Mouse (Mus musculus) liver, embryonic 11.5 days (tissue): Measurements from ENCODE around the gene Hapln2. TPM values are rescaled to one million over a fixed set of nuclear protein-coding genes. Genes with fewer than 3 reads are reported as not detected.

Experiments used
- ATAC-seq: fragments of 200-750 bp; cut with Nextera tagmentation; replicated peaks from 2 replicates; pipeline ENCODE4 v1.8.0; 2017; ENCODE audit warnings: moderate number of reproducible peaks, mild to moderate bottlenecking, moderate TSS enrichment, moderate library complexity; ENCODE audit not compliant: low FRiP score
- DNase-seq: peaks from one replicate; pipeline ENCODE4 v3.0.0-alpha.2; 2017; ENCODE audit warnings: low spot score
- H3K27ac ChIP-seq: fragments of 300-500 bp; sonication (generic); 2 replicates; pipeline ENCODE4 v1.5.1; 2014; ENCODE audit warnings: mild to moderate bottlenecking, low read depth, low read length, control low read depth
- H3K27me3 ChIP-seq: fragments of 300-500 bp; sonication (generic); replicated peaks from 2 replicates; pipeline ENCODE4 v1.6.1; 2014; ENCODE audit warnings: low read length, mixed read lengths; ENCODE audit not compliant: control insufficient read depth, insufficient read depth
- H3K36me3 ChIP-seq: fragments of 300-500 bp; sonication (generic); 2 replicates; pipeline ENCODE4 v1.6.1; 2014; ENCODE audit warnings: mild to moderate bottlenecking, low read length, moderate library complexity, mixed read lengths; ENCODE audit not compliant: control insufficient read depth, insufficient read depth
- H3K4me1 ChIP-seq: fragments of 300-500 bp; sonication (generic); replicated peaks from 2 replicates; pipeline ENCODE4 v1.6.1; 2014; ENCODE audit warnings: low read length, mixed read lengths; ENCODE audit not compliant: control insufficient read depth, insufficient read depth
- H3K4me2 ChIP-seq: fragments of 300-500 bp; sonication (generic); 2 replicates; pipeline ENCODE4 v1.6.1; 2014; ENCODE audit warnings: mild to moderate bottlenecking, control low read depth, moderate library complexity
- H3K4me3 ChIP-seq: fragments of 300-500 bp; sonication (generic); 2 replicates; pipeline ENCODE4 v1.5.1; 2014; ENCODE audit warnings: low read depth, low read length, control low read depth
- H3K9ac ChIP-seq: fragments of 300-500 bp; sonication (generic); 2 replicates; pipeline ENCODE4 v1.6.1; 2014; ENCODE audit warnings: low read depth, low read length, control low read depth
- H3K9me3 ChIP-seq: fragments of 300-500 bp; sonication (generic); 2 replicates; pipeline ENCODE4 v1.6.1; 2016; ENCODE audit warnings: low read length, inconsistent platforms, mixed read lengths; ENCODE audit not compliant: control insufficient read depth
- WGBS: fragments of 180-500 bp; shearing (Covaris S2); extraction: QIAGEN DNeasy Blood & Tissue Kit; methylation state at CpG from one replicate; pipeline ENCODE4 v1.1.7; 2014; 5-methylcytosine and 5-hydroxymethylcytosine counted together
- polyA plus RNA-seq: library from polyadenylated mRNA; unstranded; fragments of >200 nt; fragmentation: Nextera tagmentation; extraction: Ambion mirVana; gene quantifications from 2 replicates; pipeline ENCODE4 v1.2.1, GENCODE M21; 2014

Hapln2 gene
- not detected in 2 replicates for polyA plus RNA-seq

DNA sequence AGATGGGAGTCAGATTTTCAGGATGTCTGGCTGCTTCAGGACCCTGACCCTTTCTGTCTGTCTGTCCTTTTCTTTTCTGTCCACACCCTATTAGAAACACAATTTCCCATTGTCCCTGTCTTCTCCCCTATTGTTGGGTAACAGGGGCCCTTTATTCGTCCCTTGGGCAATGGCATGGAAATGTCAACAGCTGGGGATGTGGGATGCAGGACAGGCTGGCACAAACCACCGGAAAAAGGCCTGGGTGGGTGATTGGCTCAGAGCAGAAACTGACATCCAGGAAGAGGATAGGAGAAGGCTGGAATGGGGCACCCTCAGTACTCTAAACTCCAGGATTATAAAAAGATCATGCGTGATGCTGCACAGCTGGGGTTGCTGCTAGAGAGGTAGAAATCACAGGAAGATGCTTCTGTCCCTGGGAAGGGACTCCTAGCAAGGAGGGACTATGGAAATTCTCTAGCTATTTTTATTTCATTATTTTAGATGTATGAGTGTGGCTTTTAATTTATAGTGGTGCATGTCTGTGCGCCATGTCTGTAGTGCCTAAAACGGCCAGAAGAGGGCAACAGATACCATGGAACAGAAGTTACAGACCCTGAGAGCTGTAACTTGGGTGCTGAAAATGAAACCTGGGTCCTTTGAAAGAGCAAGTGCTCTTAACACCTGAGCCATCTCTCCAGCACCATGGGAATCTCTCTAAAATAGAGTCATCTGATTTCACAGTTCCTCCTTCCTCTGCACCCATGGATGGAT is at the start of gene Hapln2:
Gene Hapln2 (minus strand): TSS at position 150 of the 753 bp plus-strand sequence.
- H3K27me3 ChIP-seq: peaks cover 65% of the 10 kb centered on the region
- no peak for ATAC-seq
- no peak within 1 kb of the TSS for H3K4me2 ChIP-seq
- H3K9ac ChIP-seq: no peak within 1 kb of the TSS
- no peaks in the 10 kb centered on the region for H3K36me3 ChIP-seq
- H3K9me3 ChIP-seq: peaks cover 6% of the 10 kb centered on the region; the same call in 1 of the 2 replicates
- no peak within 1 kb of the TSS for H3K27ac ChIP-seq
- H3K4me1 ChIP-seq: peaks cover 9% of the 10 kb centered on the region
- DNase-seq: no peak
- 50% methylated on average over 5 of the region's 5 CpGs for WGBS
- no peak within 1 kb of the TSS for H3K4me3 ChIP-seq

DNA sequence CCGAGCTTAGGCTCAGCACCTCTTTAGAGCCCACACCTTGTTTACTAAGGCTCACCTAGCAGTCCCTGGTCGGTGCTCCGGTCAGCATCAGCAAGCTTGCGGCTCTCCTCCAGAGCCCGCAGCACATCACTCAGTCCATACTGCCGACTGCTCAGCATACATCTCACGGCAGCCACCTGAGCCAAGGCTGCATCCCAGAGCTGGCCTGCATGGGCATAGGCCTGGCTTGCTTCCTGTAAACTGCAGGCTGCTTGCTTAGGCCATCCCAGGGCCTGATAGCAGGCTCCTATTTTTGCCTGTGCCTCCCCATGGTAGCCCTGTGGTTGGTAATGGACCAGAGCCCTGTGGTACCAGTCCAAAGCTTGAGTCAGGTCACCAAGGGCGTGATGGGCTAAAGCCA is 47.4 kb upstream of the Hapln2 start:
- H3K4me2 ChIP-seq: no peak overlapping the region
- no peaks in the 10 kb centered on the region for H3K36me3 ChIP-seq
- no peaks in the 10 kb centered on the region for H3K4me1 ChIP-seq
- no peak for ATAC-seq
- H3K4me3 ChIP-seq: no peak overlapping the region
- 74% methylated on average over 8 of the region's 8 CpGs for WGBS
- H3K27me3 ChIP-seq: no peaks in the 10 kb centered on the region; the same call in none of the 2 replicates
- H3K27ac ChIP-seq: no peak overlapping the region
- H3K9ac ChIP-seq: no peak overlapping the region
- no peaks in the 10 kb centered on the region for H3K9me3 ChIP-seq
- DNase-seq: no peak

DNA sequence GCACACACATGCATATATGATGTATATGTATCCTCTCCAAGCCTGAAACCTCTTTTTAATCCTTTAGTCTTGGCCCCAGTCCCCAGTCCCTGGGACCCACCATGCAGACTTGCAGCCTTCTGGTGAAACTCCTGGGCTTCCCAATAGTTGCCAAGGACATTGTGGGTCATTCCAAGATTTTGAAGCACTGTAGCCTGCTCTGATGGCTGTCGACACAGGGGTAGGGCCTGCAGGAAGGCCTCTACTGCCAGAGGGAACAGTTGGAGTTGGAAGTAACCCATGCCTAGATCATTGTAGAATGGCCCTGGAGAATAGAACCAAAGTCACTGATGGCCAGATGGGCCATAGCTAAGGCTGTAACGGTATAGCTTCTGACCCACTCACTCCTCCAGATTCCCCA is 47.0 kb upstream of the Hapln2 start:
- Histone ChIP-seq H3K27me3 (no peaks in the 10 kb centered on the region; the same call in none of the 2 replicates), H3K9ac (no peak overlapping the region)
- 52% methylated on average over 2 of the region's 2 CpGs for WGBS

DNA sequence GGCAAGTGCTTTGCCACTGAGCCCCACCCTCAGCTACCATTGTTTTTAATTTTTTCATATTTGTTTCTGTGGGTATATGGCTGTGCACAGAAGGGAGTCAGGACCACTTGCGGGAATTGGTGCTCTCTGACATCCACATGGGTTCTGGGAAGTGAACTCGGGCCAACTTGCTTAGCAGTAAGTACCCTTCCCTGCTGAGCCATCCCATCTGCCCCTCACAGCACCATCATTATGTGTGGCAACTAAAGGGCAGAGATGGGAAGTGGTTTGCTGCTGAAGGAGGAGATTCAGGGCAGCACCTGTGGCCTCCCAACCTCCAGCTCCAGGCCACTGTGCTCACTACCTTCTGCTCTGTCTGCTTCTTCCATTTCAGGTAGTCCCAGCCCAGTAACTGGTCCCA is 46.2 kb upstream of the Hapln2 start:
- DNase-seq: no peak
- H3K4me1 ChIP-seq: no peaks in the 10 kb centered on the region
- H3K27me3 ChIP-seq: no peaks in the 10 kb centered on the region; the same call in none of the 2 replicates
- H3K4me2 ChIP-seq: no peak overlapping the region
- H3K9me3 ChIP-seq: no peaks in the 10 kb centered on the region
- H3K4me3 ChIP-seq: no peak overlapping the region
- no peak overlapping the region for H3K27ac ChIP-seq
- no peak overlapping the region for H3K9ac ChIP-seq
- no peak for ATAC-seq
- H3K36me3 ChIP-seq: no peaks in the 10 kb centered on the region
- 53% methylated on average over 2 of the region's 2 CpGs for WGBS

More for the DNA sequence above, 47.0 kb upstream of the Hapln2 start:
- Histone ChIP-seq H3K4me2 (no peak overlapping the region), H3K4me3 (no peak overlapping the region), H3K36me3 (no peaks in the 10 kb centered on the region), H3K27ac (no peak overlapping the region), H3K9me3 (no peaks in the 10 kb centered on the region), H3K4me1 (no peaks in the 10 kb centered on the region)
- ATAC-seq: no peak
- DNase-seq: no peak

DNA sequence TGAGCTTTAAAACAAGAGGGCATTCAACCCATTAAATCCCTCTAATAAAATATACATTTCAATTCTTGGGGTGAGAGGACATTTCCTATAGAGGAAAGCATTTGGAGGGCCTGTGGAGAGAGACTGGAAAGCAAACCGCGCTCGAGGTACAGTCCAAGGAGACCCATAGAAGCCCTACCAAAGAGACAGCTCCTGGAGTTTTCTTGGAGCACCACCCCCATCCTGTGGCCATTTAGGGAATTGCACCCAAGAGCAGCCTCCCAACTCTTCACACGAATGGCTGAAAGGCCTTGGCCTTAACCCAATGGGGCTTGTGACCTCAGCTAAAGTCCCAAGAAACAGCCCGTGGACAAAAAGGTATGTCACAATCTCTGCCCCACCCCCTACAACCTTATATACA is 44.4 kb upstream of the Hapln2 start:
- H3K27me3 ChIP-seq: no peaks in the 10 kb centered on the region; the same call in none of the 2 replicates
- H3K4me2 ChIP-seq: no peak overlapping the region
- H3K4me1 ChIP-seq: no peaks in the 10 kb centered on the region
- no peak overlapping the region for H3K27ac ChIP-seq
- ATAC-seq (0 out of 2 replicates have a peak, but pooled peaks have one; percentile 20), DNase-seq (peak; percentile 82)
- 2% methylated on average over 5 of the region's 5 CpGs for WGBS
- H3K4me3 ChIP-seq: no peak overlapping the region
- no peak overlapping the region for H3K9ac ChIP-seq
- no peaks in the 10 kb centered on the region for H3K9me3 ChIP-seq
- H3K36me3 ChIP-seq: no peaks in the 10 kb centered on the region

DNA sequence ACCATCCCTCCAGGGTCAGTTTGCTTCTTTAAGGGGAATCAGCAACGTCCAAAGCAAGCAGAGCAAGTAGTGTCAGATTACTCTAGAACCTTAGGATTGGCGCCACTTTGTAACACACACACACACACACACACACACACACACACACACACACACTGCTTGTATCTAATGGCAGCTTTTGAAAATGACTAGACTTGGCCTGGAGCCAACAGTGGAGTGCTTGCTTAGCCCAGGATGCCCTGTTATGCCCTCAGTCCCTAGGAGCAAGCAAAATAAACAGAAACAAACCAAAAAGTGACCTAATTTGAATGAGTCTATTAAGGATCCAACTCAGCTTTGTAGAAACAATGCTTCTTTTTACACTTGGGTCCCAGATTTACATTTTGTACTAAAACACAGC is 41.0 kb upstream of the Hapln2 start:
- no peak overlapping the region for H3K4me3 ChIP-seq
- H3K9ac ChIP-seq: no peak overlapping the region; the same call in 1 of the 2 replicates
- H3K27me3 ChIP-seq: no peaks in the 10 kb centered on the region; the same call in none of the 2 replicates
- WGBS: 52% methylated on average over 2 of the region's 2 CpGs
- H3K4me1 ChIP-seq: no peaks in the 10 kb centered on the region
- no peak overlapping the region for H3K27ac ChIP-seq
- H3K36me3 ChIP-seq: no peaks in the 10 kb centered on the region
- DNase-seq: no peak
- no peak for ATAC-seq
- no peaks in the 10 kb centered on the region for H3K9me3 ChIP-seq
- no peak overlapping the region for H3K4me2 ChIP-seq

DNA sequence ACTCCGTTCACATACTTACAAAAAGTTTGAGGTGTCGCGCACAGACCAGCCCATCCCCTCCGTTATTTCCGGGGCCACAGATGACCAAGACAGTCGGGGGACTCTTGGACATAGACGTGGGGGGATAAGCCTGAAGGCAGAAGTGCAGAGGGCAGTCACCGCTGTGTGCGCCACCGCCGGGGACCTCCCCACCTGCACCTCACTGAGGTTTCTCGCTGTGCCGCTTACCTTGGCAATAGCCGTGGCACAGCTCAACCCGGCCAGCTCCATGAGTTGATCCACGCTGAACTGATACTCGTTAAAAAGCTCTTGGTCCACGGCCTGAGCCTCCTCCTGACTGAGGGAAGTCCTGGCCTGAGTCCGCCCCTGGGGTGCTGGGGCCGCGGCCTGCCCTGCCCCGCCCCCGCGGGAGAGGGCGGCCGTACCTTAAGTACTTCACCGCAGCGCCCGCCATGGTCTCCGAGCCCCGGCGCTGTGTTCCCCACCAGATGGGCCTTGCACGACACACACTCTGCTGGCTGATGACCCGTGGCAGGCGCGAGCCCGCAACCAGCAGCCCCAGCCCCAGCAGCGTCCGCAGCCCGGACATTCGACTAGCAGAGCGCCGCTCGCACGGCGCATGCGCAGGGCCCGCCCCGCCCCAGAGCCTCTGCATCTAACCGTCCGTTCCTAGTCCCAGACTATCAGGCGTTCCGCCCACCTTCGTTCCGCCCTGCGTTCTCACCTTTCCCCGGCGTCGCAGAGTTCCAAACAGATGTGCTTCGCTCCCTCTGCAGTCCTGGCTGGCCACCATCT is 30.7 kb upstream of the Hapln2 start, which contains the start of gene Naxe:
Gene Naxe (minus strand): TSS at position 594 of the 795 bp plus-strand sequence.
- H3K4me3 ChIP-seq: peak within 1 kb of the TSS; percentile 80
- peaks cover 26% of the 10 kb centered on the region for H3K36me3 ChIP-seq
- H3K27me3 ChIP-seq: no peaks in the 10 kb centered on the region
- peak within 1 kb of the TSS; percentile 76 for H3K9ac ChIP-seq
- under 1% methylated on average over 60 of the region's 60 CpGs for WGBS
- peaks cover 8% of the 10 kb centered on the region; the same call in 1 of the 2 replicates for H3K4me1 ChIP-seq
- 0 out of 2 replicates have a peak within 1 kb of the TSS, but pooled peaks have one; percentile 46 for H3K27ac ChIP-seq
- peak; percentile 92 for DNase-seq
- peak; percentile 93 for ATAC-seq
- peak within 1 kb of the TSS; percentile 89 for H3K4me2 ChIP-seq
- 0 out of 2 replicates have a peak, but pooled peaks cover 3% of the 10 kb centered on the region for H3K9me3 ChIP-seq

DNA sequence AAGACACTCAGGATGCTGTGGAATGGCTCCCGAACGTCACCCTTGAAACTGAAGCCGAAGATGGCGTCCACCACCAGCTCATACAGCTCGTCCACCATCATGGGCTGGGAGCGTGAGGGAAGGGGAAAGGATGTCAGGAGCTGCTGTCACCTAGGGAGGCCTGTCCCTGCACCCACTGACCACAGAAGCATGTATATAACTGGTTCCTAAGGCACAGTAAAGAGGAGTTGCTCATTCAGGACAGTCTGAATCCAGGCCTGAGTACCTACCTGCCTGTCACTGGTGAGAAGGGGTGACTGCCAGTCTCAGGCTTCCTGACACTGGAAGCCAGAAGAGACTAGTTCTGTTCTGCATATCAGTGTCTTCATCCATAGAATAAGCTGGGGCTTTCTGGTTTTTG is 29.6 kb upstream of the Hapln2 start:
- Histone ChIP-seq H3K4me3 (peak overlapping the region; percentile 80), H3K36me3 (peaks cover 28% of the 10 kb centered on the region)
- WGBS: 88% methylated on average over 6 of the region's 6 CpGs

More for the DNA sequence above, 29.6 kb upstream of the Hapln2 start:
- DNase-seq (no peak), ATAC-seq (no peak)
- H3K27me3 ChIP-seq: no peaks in the 10 kb centered on the region
- H3K4me1 ChIP-seq: peaks cover 8% of the 10 kb centered on the region; the same call in 1 of the 2 replicates
- H3K9me3 ChIP-seq: no peaks in the 10 kb centered on the region
- no peak overlapping the region for H3K27ac ChIP-seq
- peak overlapping the region; percentile 89 for H3K4me2 ChIP-seq
- H3K9ac ChIP-seq: peak overlapping the region; percentile 76; the same call in 1 of the 2 replicates
